Mouse (Mus musculus): ENCODE data around the gene Arl5c. TPM values are rescaled to one million over a fixed set of nuclear protein-coding genes. Genes with fewer than 3 reads are reported as not detected.
A peak's percentile ranks its signal among the peaks of the same experiment; 100 is the strongest.

Arl5c gene
- polyA plus RNA-seq, 1 experiment from 2014 or later: 4.6 TPM

DNA sequence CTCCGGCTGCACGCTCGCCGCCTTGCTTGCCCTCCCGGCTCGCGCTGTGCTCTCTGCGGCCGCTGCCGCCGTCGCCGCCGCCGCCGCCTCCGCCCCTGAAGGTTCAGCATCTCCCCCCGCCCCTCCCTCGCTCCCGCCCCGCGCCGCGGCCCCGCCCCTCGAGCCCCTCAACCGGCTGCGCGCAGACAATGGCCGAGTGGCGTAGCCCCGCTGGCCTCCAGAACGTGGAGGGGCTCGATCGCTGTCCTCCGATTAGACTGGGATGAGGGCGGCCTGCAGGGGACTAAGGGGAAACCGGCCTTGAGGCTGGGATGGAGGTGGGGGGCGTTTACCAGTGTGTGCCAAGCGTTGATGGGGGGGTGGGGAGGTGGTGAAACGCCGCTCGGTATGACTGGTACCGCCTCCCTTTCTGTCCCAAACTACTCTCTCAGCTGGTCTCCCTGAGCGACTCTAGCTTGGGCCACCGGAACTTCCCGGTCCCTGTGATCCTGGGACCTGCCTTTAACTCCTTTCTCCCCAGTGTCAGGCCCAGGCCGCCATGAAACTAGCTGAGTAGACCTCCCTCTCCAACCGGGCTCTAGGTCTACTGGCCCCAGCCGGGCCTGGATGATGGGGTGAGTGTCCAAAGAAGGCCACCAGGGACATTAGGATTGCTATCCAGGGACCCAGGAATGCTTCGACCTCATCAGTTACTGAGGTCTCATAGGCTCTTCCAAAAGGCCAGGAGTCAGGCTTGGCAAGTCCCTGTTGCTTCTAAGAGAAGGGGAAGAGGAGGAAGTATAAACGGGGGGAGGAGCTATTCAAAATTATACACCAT is 26.8 kb upstream of the Arl5c start, which contains the start of gene Cacnb1:
Gene Cacnb1, minus strand, starts transcription at position 480 of the 817 bp plus-strand sequence.
- H3K4me3 ChIP-seq (ENCODE audit: low read depth, low read length): peak within 1 kb of the TSS; percentile 58
- ATAC-seq (replicated peaks; ENCODE audit: insufficient number of reproducible peaks, low FRiP score, low TSS enrichment, low read depth): peak; percentile 45
- under 1% methylated on average over 41 of the region's 52 CpGs for WGBS

DNA sequence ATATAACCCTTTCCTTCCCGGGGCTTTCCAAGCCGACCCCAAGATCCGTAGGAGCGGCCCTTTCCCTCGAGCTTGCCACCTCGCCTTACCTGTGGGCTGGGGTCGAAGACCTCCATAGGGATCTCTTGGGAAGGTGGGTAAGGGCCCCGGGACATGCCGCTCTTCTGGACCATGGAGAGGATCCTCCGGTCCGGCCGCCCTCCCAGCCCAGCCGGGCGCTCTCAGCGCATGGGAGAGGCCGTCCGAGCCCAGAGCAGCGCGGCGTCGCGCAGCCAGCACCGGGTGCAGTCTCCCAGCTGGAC is 26.2 kb upstream of the Arl5c start:
- peaks cover 17% of the 10 kb centered on the region for H3K4me1 ChIP-seq (ENCODE audit: control insufficient read depth, insufficient read depth, low read length)
- no peaks in the 10 kb centered on the region for H3K9me3 ChIP-seq (replicated peaks; ENCODE audit: control insufficient read depth, low read length)
- 0% methylated on average over 23 of the region's 23 CpGs for WGBS
- no peaks in the 10 kb centered on the region for H3K36me3 ChIP-seq (replicated peaks; ENCODE audit: control insufficient read depth, insufficient read depth, low read depth, low read length)
- H3K27me3 ChIP-seq (ENCODE audit: control insufficient read depth, insufficient read depth, low read length): no peaks in the 10 kb centered on the region
- DNase-seq (ENCODE audit: low spot score) (no peak), ATAC-seq (replicated peaks; ENCODE audit: insufficient number of reproducible peaks, low FRiP score, low TSS enrichment, low read depth) (peak; percentile 20)
- peak overlapping the region; percentile 58 for H3K4me3 ChIP-seq (ENCODE audit: low read depth, low read length)
- peak overlapping the region; percentile 93 for H3K9ac ChIP-seq (replicated peaks; ENCODE audit: low read length)
- H3K4me2 ChIP-seq (ENCODE audit: low read depth, low read length): peak overlapping the region; percentile 72
- peak overlapping the region; percentile 89 for H3K27ac ChIP-seq (replicated peaks; ENCODE audit: low read depth, low read length)

More for the DNA sequence above, 26.8 kb upstream of the Arl5c start, which contains the start of gene Cacnb1:
- Histone ChIP-seq H3K9me3 (replicated peaks; ENCODE audit: control insufficient read depth, low read length) (no peaks in the 10 kb centered on the region), H3K4me2 (ENCODE audit: low read depth, low read length) (peak within 1 kb of the TSS; percentile 72), H3K27ac (replicated peaks; ENCODE audit: low read depth, low read length) (peak within 1 kb of the TSS; percentile 89), H3K36me3 (replicated peaks; ENCODE audit: control insufficient read depth, insufficient read depth, low read depth, low read length) (no peaks in the 10 kb centered on the region), H3K27me3 (ENCODE audit: control insufficient read depth, insufficient read depth, low read length) (no peaks in the 10 kb centered on the region), H3K4me1 (ENCODE audit: control insufficient read depth, insufficient read depth, low read length) (peaks cover 17% of the 10 kb centered on the region), H3K9ac (replicated peaks; ENCODE audit: low read length) (peak within 1 kb of the TSS; percentile 93)
- peak; percentile 82 for DNase-seq (ENCODE audit: low spot score)

DNA sequence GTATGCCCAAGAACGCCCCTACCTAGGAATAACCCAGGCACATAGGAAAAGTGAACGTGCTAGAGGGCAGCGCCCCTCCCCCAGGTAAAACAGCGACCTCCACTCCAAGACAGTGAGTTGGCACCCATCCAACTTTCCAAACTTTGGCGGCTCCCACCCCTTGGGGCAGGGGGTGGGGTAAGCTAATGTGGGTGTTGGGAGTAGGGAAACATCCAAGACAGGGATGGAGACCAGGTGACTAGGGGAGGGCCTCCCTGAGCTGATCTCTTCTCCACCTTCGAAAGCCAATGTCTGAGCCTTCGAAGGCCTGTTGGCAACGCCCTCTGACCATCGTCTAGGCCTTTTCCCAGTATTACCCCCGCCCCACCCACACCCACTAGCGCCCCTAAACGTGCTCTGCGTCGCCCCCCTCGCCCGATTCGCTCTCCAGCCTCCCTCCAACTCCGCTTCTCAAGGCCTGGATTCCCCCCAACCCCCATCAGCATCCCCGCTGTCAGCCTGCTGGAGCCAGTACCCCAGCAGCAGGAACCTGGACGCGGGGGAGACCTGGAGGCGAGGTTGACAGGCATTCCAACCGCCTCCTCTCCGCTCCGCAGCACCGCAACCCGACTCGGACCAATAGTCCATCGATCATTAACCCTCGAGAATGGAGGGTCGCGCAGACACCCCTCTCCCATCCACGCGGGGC is 25.7 kb upstream of the Arl5c start:
- H3K4me2 ChIP-seq (ENCODE audit: low read depth, low read length): peak overlapping the region; percentile 72
- ATAC-seq (replicated peaks; ENCODE audit: insufficient number of reproducible peaks, low FRiP score, low TSS enrichment, low read depth): no peak
- H3K27ac ChIP-seq (replicated peaks; ENCODE audit: low read depth, low read length): peak overlapping the region; percentile 89; the same call in 1 of the 2 replicates
- no peaks in the 10 kb centered on the region for H3K27me3 ChIP-seq (ENCODE audit: control insufficient read depth, insufficient read depth, low read length)
- H3K9ac ChIP-seq (replicated peaks; ENCODE audit: low read length): peak overlapping the region; percentile 93
- WGBS: 4% methylated on average over 34 of the region's 34 CpGs
- no peaks in the 10 kb centered on the region for H3K36me3 ChIP-seq (replicated peaks; ENCODE audit: control insufficient read depth, insufficient read depth, low read depth, low read length)
- DNase-seq (ENCODE audit: low spot score): peak; percentile 48
- H3K9me3 ChIP-seq (replicated peaks; ENCODE audit: control insufficient read depth, low read length): no peaks in the 10 kb centered on the region
- H3K4me1 ChIP-seq (ENCODE audit: control insufficient read depth, insufficient read depth, low read length): peaks cover 17% of the 10 kb centered on the region
- H3K4me3 ChIP-seq (ENCODE audit: low read depth, low read length): peak overlapping the region; percentile 58

DNA sequence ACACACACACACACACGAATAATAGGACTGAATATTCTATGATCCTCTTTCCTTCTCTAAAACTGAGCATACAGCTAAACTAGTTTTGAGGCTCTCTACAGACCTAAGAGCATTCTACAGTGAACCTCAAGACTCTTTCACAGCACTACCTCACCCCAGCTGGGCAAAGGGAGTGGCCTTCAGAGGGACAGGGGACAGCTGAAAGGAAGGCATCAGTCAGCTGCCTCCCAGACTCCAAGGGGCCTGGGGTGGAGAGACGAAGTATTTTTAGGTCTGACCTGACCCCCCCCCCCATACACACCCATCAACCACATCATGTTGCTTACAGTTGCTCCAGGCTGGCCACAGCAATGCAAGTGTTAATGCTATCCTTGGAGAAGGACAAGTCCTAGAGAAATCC is 25.1 kb upstream of the Arl5c start:
- no peak overlapping the region for H3K27ac ChIP-seq (replicated peaks; ENCODE audit: low read depth, low read length)
- no peak for ATAC-seq (replicated peaks; ENCODE audit: insufficient number of reproducible peaks, low FRiP score, low TSS enrichment, low read depth)
- H3K4me2 ChIP-seq (ENCODE audit: low read depth, low read length): no peak overlapping the region; the same call in 1 of the 2 replicates
- WGBS: 62% methylated on average over 2 of the region's 2 CpGs
- no peaks in the 10 kb centered on the region for H3K36me3 ChIP-seq (replicated peaks; ENCODE audit: control insufficient read depth, insufficient read depth, low read depth, low read length)
- H3K27me3 ChIP-seq (ENCODE audit: control insufficient read depth, insufficient read depth, low read length): no peaks in the 10 kb centered on the region
- no peaks in the 10 kb centered on the region for H3K9me3 ChIP-seq (replicated peaks; ENCODE audit: control insufficient read depth, low read length)
- no peak overlapping the region for H3K9ac ChIP-seq (replicated peaks; ENCODE audit: low read length)
- no peak overlapping the region; the same call in 1 of the 2 replicates for H3K4me3 ChIP-seq (ENCODE audit: low read depth, low read length)
- peaks cover 17% of the 10 kb centered on the region for H3K4me1 ChIP-seq (ENCODE audit: control insufficient read depth, insufficient read depth, low read length)
- DNase-seq (ENCODE audit: low spot score): no peak

DNA sequence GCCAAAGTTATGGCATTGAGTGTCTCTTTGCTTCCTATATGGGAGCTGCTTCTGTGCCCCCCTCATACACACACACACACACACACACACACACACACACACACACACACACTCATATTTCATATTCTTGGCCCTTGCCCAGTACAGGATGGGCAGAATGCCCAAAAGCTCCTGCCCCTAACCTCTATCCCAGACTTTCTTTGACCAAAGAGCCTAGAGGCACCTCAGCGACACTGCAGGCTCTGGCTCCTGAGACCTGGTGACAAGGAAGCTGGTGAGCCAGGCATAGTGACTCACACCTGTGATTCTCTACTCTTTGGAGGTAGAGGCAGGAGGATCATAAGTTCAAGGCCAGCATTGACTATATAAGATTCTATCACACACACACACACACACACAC is 24.7 kb upstream of the Arl5c start:
- Histone ChIP-seq H3K9me3 (replicated peaks; ENCODE audit: control insufficient read depth, low read length) (no peaks in the 10 kb centered on the region), H3K4me3 (ENCODE audit: low read depth, low read length) (no peak overlapping the region), H3K27me3 (ENCODE audit: control insufficient read depth, insufficient read depth, low read length) (no peaks in the 10 kb centered on the region), H3K36me3 (replicated peaks; ENCODE audit: control insufficient read depth, insufficient read depth, low read depth, low read length) (no peaks in the 10 kb centered on the region), H3K4me2 (ENCODE audit: low read depth, low read length) (no peak overlapping the region), H3K4me1 (ENCODE audit: control insufficient read depth, insufficient read depth, low read length) (peaks cover 15% of the 10 kb centered on the region), H3K27ac (replicated peaks; ENCODE audit: low read depth, low read length) (no peak overlapping the region), H3K9ac (replicated peaks; ENCODE audit: low read length) (no peak overlapping the region)
- DNase-seq (ENCODE audit: low spot score) (no peak), ATAC-seq (replicated peaks; ENCODE audit: insufficient number of reproducible peaks, low FRiP score, low TSS enrichment, low read depth) (no peak)
- 61% methylated on average over 1 of the region's 1 CpGs for WGBS

DNA sequence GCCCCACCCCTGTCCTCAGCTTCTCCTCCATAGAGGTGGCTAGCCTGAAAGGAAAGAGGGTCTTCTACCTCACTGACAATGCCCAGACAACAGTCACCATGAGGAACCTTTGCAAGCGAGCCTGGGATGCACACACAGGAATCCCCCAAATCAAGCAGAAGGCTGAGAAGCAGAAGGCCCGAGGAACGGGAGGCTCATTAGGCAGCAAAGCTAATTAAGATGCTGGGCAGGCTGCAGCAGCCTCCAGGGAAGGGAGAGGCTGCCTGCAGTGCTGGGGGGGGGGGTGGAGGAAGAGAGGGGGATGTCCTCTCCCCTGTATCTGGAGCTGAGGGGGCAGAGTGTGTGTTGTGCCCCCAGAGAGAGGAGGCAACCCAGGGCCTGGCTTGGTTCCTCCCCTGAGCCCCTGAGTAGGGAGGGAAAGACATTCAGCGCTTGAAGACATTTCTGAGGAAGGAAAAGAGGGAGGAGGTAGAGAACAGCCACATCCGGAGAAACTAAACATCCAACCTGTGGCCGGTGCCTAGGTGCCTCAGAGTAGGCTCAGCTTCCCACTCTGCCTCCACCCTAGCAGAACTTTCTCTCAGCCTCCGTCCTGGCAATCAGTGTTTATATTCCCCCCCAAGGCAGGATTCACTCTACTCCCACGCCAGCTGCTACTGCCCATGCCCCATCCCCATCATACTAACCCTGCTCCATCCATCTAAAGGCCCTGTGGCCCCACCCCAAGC is 24.1 kb upstream of the Arl5c start:
- Histone ChIP-seq H3K9me3 (replicated peaks; ENCODE audit: control insufficient read depth, low read length) (no peaks in the 10 kb centered on the region), H3K9ac (replicated peaks; ENCODE audit: low read length) (peak overlapping the region; percentile 18; the same call in 1 of the 2 replicates), H3K4me1 (ENCODE audit: control insufficient read depth, insufficient read depth, low read length) (peaks cover 14% of the 10 kb centered on the region), H3K4me3 (ENCODE audit: low read depth, low read length) (no peak overlapping the region), H3K4me2 (ENCODE audit: low read depth, low read length) (0 out of 2 replicates have a peak overlapping the region, but pooled peaks have one; percentile 10), H3K36me3 (replicated peaks; ENCODE audit: control insufficient read depth, insufficient read depth, low read depth, low read length) (no peaks in the 10 kb centered on the region), H3K27ac (replicated peaks; ENCODE audit: low read depth, low read length) (peak overlapping the region; percentile 20; the same call in 1 of the 2 replicates), H3K27me3 (ENCODE audit: control insufficient read depth, insufficient read depth, low read length) (no peaks in the 10 kb centered on the region)
- WGBS: 27% methylated on average over 8 of the region's 8 CpGs
- DNase-seq (ENCODE audit: low spot score) (no peak), ATAC-seq (replicated peaks; ENCODE audit: insufficient number of reproducible peaks, low FRiP score, low TSS enrichment, low read depth) (no peak)

DNA sequence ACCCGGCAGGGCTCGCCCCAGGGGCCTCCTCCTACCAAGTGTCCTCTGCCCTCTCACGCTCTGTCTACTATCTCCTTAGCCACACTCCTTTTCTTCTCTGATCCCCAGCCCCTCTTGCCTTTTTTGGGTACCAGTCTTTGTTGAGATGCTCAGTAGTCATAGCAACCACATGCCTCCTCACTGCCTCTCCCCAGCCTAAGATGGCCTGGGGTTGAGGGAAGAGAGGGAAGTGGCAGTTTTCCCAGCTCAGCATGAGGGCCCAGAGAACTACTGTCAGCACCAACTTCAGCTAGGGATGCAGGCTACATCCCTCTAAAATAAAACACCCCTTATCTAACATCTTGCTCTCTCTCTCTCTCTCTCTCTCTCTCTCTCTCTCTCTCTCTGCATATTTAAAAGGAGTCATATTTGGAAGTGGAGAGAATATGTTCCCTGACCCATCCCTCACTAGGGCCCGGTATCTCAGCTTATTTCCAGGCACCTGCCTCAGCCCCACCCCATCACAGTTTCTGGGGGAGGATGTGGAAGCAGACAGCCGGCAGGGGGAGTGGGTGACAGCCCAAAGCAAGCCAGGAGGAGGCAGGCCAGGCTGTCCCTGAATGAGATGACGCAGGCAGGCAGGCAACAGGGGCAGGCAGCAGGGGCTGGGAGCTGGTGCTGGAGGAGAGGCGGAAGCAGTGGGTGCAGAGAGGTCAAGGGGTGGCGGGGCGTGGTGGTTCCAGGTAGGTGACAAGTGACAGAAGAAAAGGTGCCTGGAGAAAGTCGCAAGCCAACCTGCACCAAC is 23.1 kb upstream of the Arl5c start:
- ATAC-seq (replicated peaks; ENCODE audit: insufficient number of reproducible peaks, low FRiP score, low TSS enrichment, low read depth) (no peak), DNase-seq (ENCODE audit: low spot score) (peak; percentile 52)
- H3K27me3 ChIP-seq (ENCODE audit: control insufficient read depth, insufficient read depth, low read length): no peaks in the 10 kb centered on the region
- WGBS: 36% methylated on average over 10 of the region's 10 CpGs
- no peaks in the 10 kb centered on the region for H3K36me3 ChIP-seq (replicated peaks; ENCODE audit: control insufficient read depth, insufficient read depth, low read depth, low read length)
- peaks cover 14% of the 10 kb centered on the region for H3K4me1 ChIP-seq (ENCODE audit: control insufficient read depth, insufficient read depth, low read length)
- no peak overlapping the region for H3K27ac ChIP-seq (replicated peaks; ENCODE audit: low read depth, low read length)
- H3K4me3 ChIP-seq (ENCODE audit: low read depth, low read length): no peak overlapping the region
- no peaks in the 10 kb centered on the region for H3K9me3 ChIP-seq (replicated peaks; ENCODE audit: control insufficient read depth, low read length)
- no peak overlapping the region; the same call in 1 of the 2 replicates for H3K9ac ChIP-seq (replicated peaks; ENCODE audit: low read length)
- H3K4me2 ChIP-seq (ENCODE audit: low read depth, low read length): no peak overlapping the region
